Mouse (Mus musculus) R1 (cell line): Measurements from ENCODE around the gene Gabrb3.
"Not testable (repeated sequence)": the region's sequence is repeated elsewhere in the genome, so short reads cannot be mapped to it uniquely, and the experiment has no call there.

Source experiments
- DNase-seq: peaks from one replicate; pipeline ENCODE4 v3.0.0-alpha.2; 2018; ENCODE audit warnings: low read depth, low spot score

Gene Gabrb3

GRCm38 (mm10) chr7:57706092-57706491, 286.6 kb downstream of the Gabrb3 start:
- no peak for DNase-seq

DNA sequence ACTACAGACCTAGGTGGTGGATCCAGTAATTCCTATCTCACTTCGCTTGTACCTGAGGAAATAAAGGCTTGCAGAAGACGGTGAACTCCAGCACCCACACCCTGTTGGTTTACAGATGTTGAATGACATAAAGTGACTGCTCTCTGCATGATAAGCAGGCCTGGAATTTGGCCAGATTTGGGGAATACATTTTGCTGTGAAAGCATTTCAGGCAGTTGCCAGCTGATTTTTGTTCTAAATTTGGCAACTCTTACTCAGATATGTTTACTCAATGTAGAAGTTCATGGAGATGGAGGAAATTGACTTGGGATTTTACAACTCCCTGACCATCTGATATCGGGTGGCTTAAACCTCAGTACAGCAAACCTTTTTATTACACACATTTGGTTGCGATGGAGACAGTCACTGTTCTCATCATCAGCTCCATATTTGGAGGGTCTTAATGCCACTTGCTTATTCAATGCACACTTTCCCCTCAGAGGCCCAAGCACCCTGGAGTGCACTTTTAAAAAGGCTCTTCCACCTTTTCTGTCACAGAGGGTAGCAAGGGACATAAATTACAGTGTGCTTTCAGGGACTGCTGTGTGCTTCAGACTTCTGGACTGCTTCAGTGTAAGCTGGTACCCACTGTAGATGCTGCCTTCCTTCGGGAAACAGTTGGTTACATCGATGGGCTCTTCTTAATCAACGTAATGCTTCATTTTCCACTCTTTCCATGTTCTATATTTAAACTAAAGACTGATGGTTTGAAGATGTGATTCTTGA, 287.7 kb downstream of the Gabrb3 start:
- no peak for DNase-seq

DNA sequence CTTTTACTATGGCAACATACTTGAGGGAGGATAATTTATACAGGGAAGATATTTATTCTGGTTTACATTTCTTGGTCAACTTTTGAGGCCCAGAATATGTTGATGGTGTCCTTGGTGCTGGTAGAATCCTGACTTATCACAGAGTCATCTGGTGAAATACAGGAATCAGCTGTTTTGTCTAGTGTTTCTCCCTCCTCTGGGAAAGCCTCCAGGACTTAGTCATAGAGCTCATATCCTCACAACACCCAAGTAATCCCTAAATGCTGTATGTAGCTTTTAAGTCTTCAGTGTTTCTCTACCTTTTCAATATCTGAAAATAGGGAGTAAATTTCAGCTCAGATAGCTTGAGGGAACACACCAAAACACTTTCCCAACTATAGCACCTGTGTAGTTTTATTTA, 292.2 kb downstream of the Gabrb3 start:
- no peak for DNase-seq

- peak; percentile 35 for DNase-seq
Measured at GRCm38 (mm10) chr7:57746836-57747235, 327.3 kb downstream of the Gabrb3 start.

DNA sequence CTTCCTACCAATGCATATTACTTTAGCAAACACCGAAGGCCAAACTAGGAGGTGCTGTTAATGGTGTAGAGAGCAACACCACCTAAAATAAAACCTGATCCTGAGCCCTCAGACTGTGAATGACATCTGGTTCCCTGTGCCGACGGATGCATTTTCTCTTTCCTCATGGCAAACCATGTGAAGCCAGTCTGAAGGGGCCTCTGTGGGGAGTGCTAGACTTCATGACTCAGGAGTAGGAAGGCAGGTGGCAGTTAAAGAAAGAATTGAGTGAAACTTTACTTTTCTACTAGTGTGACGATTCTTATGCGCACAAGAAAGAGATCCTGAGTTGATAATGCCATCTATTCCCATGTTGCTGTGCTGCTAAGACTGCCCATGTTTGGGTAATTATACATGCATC, 341.0 kb downstream of the Gabrb3 start:
- no peak for DNase-seq

GRCm38 (mm10) chr7:57778754-57779153, 359.3 kb downstream of the Gabrb3 start:
- DNase-seq = no peak

DNA sequence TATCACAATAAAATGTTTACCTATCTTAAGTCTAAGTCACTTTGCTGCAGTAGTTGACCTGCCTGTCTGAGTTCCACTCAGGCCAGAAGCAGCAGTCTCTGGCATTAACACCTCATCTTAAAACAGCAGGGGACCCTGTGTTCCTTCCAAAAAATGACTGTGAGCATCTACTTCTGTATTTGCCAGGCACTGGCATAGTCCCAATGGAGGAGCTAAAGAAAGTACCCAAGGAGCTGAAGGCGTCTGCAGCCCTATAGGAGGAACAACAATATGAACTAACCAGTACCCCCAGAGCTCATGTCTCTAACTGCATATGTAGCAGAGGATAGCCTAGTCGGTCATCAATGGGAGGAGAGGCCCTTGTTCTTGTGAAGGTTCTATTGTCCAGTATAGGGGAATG, 366.6 kb downstream of the Gabrb3 start:
- DNase-seq = not testable (repeated sequence)

DNA sequence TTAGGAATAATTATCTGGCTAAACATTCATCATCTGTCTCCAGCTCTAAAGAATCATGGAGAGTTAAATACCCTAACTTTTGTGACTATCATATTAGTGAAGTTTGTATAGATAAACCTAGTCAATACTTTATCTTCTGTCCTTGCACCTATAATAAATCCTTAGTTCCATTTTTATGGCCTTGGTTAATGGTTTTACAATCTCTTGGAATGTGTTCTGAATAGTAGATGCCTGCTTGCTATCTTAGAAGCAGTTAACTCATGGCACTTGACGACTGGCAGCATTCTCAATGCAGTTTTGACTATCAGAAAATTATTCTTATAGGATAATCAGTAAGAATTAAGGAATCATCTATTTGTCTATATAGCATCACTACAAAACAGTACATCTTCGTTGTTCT, 368.0 kb downstream of the Gabrb3 start:
- DNase-seq = no peak

- no peak for DNase-seq
Measured at GRCm38 (mm10) chr7:57803266-57803665, 383.8 kb downstream of the Gabrb3 start.

DNA sequence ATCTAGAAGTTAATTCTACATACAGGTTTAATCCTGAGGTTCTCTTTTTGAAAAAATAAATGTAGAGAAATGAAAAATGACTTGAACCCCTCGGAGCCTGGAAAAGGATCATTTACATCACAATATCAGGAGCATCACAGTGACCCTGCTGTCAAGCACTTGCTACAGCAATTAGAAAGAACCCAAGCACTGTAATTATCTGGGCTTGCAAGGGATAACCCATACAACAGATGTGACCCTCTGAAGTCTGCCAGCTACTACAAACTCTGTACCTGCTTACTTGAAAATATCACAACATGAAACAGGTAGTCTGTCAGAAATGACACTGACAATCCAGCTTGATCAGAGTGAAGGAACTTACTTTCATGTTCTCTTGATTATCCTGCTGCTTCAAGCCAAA, 394.2 kb downstream of the Gabrb3 start:
- DNase-seq = no peak

DNA sequence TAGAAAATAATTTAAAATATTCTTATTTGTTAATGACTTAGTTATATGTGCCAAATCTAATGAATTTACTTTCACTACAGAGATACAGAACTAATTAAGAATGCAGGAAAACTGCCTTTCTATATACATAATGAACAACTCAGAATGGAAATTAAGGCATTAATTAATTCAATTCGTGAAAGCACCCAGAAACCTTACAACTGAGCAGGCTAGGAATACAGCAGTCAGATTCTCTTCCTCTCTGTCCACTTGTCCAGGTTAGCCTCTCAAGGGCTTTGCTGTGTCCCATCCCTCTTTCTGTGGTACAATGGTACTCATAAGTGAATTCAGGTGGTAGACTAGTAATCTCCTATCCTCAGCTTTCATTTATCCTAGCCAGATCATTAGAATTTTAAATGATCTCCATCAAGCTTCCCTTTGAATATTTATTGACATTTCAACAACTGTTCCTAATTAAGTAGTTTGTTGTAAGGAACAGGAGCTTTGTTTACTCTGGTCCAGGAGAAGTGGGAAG, 422.9 kb downstream of the Gabrb3 start:
- no peak for DNase-seq

DNA sequence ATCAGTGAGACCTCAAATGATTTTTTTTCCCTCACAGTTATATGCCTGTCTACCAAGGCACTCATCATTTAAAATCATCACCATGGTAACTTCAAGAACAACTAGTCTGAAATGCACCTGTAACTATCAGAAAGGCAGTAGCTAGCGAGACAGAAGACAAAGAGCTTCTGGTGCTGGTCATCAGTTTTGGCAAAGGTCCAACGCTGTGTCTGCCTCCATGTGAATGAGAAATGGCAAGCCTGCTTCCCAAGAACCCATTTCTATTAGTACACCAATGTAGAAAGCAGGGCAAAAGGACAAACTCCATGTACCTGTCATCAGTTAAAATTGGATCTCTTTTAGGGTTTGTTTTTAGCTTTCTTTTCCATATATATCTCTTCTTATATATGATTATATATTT, 448.5 kb downstream of the Gabrb3 start:
- no peak for DNase-seq
